Mouse (Mus musculus) right cerebral cortex, postnatal 25 days (tissue): ENCODE data around the gene Zap70.

Source experiments
- DNase-seq: peaks from one replicate; pipeline ENCODE4 v3.0.0; 2022

Zap70 gene

GRCm38 (mm10) chr1:36761568-36761967, at the start of gene Zap70:
Gene Zap70 (plus strand): TSS chr1:36761798.
- no peak for DNase-seq

GRCm38 (mm10) chr1:36714311-36714710, 47.3 kb upstream of the Zap70 start, which contains the start of gene Actr1b:
Gene Actr1b (minus strand): TSS chr1:36714422.
- DNase-seq = no peak

GRCm38 (mm10) chr1:36718786-36719185, 42.8 kb upstream of the Zap70 start:
- no peak for DNase-seq

- no peak for DNase-seq
Measured at GRCm38 (mm10) chr1:36723146-36724056, 38.2 kb upstream of the Zap70 start.

- DNase-seq = no peak
Measured at GRCm38 (mm10) chr1:36724057-36724431, 37.6 kb upstream of the Zap70 start.

GRCm38 (mm10) chr1:36737300-36737699, 24.3 kb upstream of the Zap70 start:
- DNase-seq = peak; percentile 74

- DNase-seq = no peak
Measured at GRCm38 (mm10) chr1:36739231-36739630, 22.4 kb upstream of the Zap70 start.

GRCm38 (mm10) chr1:36743046-36743445, 18.6 kb upstream of the Zap70 start:
- no peak for DNase-seq

GRCm38 (mm10) chr1:36744268-36744944, 17.2 kb upstream of the Zap70 start:
- DNase-seq = peak; percentile 75

GRCm38 (mm10) chr1:36745661-36746060, 15.9 kb upstream of the Zap70 start:
- no peak for DNase-seq

- DNase-seq = no peak
Measured at GRCm38 (mm10) chr1:36746452-36746851, 15.1 kb upstream of the Zap70 start.

GRCm38 (mm10) chr1:36753932-36754675, 7.5 kb upstream of the Zap70 start:
- DNase-seq = no peak

- no peak for DNase-seq
Measured at GRCm38 (mm10) chr1:36758553-36758952, 3.0 kb upstream of the Zap70 start.

GRCm38 (mm10) chr1:36759076-36759475, 2.5 kb upstream of the Zap70 start:
- DNase-seq = no peak

- no peak for DNase-seq
Measured at GRCm38 (mm10) chr1:36760401-36760800, 1.2 kb upstream of the Zap70 start.

GRCm38 (mm10) chr1:36761061-36761460, 537 bp upstream of the Zap70 start:
- no peak for DNase-seq

GRCm38 (mm10) chr1:36766431-36767205, 5.0 kb downstream of the Zap70 start:
- DNase-seq = no peak

GRCm38 (mm10) chr1:36767321-36767720, 5.7 kb downstream of the Zap70 start:
- DNase-seq = no peak

GRCm38 (mm10) chr1:36768786-36769185, 7.2 kb downstream of the Zap70 start:
- no peak for DNase-seq

GRCm38 (mm10) chr1:36769951-36770350, 8.4 kb downstream of the Zap70 start:
- DNase-seq = no peak

- DNase-seq = no peak
Measured at GRCm38 (mm10) chr1:36770998-36771397, 9.4 kb downstream of the Zap70 start.

GRCm38 (mm10) chr1:36772198-36772934, 10.8 kb downstream of the Zap70 start:
- no peak for DNase-seq
